Mouse (Mus musculus) cerebellum, postnatal 36 days (tissue): Measurements from ENCODE around the gene Dlgap1.

ENCODE experiments used
- DNase-seq, 2 experiments: peaks; one replicate each; pipeline ENCODE4 v3.0.0; 2021 to 2022; ENCODE audit warnings: mixed read lengths in 2 of 2

Dlgap1 gene

GRCm38 (mm10) chr17:70737424-70737823 lies 768.6 kb downstream of the Dlgap1 start:
- DNase-seq, result peak; percentile 29 to 38

DNA sequence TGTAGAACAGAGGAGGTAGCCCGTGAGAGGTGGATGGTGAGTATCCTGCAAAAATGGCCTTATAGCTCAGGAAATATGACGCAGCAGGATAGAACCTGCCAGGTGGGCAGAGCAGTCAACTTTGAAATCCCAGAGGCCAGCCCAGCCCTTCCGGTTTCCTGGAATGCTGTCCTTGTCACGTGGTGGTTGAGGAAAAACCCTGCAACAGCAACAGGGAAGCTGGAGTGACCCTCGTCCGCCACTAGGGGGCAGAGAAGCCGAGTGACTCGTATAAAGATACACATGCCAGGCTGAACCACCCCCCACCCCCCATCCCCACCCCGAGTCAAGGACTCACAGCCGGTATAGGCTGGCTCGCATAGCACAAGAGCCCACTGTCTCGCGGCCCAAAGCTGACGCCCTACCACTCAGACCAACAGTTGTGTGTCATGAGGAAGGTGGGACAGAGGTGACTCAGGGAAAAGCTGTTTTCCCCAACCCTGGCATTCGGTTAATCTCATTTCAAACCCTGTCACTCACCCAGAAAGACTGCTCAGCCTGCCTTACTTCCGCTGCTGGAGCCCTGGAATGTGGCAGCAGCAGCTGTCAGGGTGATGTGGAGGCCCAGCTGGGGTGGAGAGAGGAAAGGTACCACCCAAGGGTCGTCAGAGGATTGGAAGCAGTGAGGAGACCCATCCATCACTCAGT lies 769.4 kb downstream of the Dlgap1 start:
- peak; percentile 54 to 59 for DNase-seq

GRCm38 (mm10) chr17:70739346-70739745 lies 770.5 kb downstream of the Dlgap1 start:
- DNase-seq, result no peak

DNA sequence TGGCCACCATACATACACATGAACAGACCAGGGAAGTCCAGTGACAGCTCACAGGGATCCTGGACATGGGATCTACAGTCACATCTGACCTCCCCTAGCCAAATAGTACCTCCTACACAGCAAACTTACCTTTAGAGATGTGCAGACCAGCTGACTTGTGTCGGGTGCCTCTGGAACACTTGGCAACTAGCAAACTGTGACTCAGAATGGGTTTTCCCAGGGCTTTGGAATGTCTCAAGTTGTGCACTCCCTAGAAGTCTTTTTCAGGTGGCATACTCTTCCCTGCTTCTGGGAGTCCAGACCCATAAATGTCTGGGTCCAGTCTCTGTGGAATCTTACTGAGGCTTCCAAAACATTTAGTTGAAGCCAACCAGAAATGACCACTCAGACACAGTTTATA lies 772.8 kb downstream of the Dlgap1 start:
- no peak for DNase-seq

GRCm38 (mm10) chr17:70744570-70745153 lies 775.8 kb downstream of the Dlgap1 start:
- DNase-seq, result no peak

GRCm38 (mm10) chr17:70745385-70745784 lies 776.5 kb downstream of the Dlgap1 start:
- no peak for DNase-seq

GRCm38 (mm10) chr17:70746379-70747079 lies 777.7 kb downstream of the Dlgap1 start:
- DNase-seq, result no peak

DNA sequence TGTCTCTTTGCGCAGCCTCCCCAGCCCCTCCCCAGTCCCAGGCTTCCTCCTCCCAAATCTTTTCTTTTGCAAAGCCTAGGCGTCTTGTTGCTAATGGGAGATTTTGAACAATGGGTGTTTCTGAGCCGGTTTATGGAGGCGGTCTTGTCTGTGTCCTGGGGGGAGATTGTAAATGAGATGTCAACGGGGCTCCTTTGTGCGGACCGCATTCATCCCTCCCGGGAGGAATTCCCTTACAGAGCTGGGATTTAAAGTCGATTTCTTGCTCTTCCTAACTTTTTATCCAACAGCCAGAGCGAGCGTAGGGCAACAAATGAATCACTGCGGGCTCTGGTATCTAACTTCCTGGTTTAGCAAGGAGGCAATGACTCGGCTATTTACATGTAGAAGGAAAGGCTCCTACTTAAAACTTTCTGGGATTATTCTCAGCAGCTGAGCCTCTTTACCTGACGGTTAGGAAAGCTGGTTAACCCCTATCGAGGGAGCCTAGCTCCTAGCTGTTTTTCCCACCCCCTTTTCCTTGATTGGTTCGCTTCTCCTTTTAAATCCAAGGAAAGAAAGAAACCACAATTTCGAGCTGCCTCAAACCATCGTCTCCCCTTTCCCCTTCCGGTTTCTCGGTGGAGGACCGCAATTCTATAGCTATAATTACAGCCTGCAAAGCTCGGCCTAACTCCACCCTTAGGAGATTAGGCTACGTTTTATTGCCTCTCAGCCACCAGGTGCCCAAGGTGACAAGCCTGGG lies 779.0 kb downstream of the Dlgap1 start:
- DNase-seq, result no peak

- DNase-seq, result no peak
These were observed 779.6 kb downstream of the Dlgap1 start for GRCm38 (mm10) chr17:70748476-70748830.

DNA sequence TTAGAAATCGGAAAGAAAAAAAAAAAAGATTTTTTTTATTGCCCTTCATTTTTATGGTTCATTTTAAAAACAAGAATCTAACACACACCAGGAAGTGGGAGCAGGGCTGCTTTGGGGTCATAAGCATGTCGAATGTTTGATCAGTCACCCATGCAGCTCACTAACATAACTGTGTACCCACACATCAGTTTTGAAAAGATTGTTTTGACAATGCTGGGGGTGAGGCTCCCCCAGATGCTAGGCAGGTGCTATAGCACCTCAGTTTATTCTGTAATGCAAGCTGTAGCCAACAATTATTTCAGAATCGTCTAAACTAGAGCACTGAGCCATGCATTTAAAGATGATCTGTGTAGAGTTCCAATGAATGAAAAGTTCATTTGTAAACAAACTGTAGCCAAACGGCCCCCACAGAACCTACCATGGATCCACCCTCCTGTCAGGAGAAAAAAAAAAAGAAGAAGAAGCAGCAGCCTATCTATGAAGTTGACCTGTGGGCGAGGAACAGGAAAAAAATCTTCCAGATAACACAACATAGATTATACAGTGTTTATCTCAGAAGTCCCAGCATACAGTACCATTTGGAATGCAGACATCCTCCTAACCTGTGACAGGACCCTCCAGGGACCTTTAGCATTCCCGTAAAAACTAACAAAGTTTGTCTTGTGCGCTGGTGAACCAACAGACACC lies 780.2 kb downstream of the Dlgap1 start:
- no peak for DNase-seq

- DNase-seq, result no peak
These were observed 781.6 kb downstream of the Dlgap1 start for GRCm38 (mm10) chr17:70750236-70751160.

DNA sequence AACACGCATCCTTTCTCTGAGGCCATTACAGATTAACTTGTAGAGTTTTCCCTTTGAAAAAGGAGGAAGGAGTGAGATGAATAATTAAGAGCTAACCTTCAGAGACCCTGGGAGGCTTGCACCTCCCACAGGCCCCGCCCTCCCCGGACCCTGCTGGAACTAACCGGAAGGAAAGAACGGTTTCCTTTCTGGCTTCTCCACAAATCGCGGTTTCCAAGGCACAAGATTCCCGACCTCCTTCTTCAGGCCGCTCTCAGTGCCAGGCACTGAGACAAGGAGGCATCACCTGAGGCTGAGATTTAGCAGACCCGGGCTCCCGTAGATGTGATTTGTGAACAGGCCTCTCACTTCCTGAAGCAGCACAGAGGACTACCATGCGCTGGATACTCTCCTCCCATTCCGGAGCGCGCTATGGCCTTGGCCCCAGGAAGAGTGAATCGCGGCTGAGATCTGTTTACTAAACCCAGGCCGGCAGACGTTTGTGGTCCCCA lies 782.3 kb downstream of the Dlgap1 start:
- no peak for DNase-seq

GRCm38 (mm10) chr17:70751676-70752075 lies 782.8 kb downstream of the Dlgap1 start:
- no peak for DNase-seq

DNA sequence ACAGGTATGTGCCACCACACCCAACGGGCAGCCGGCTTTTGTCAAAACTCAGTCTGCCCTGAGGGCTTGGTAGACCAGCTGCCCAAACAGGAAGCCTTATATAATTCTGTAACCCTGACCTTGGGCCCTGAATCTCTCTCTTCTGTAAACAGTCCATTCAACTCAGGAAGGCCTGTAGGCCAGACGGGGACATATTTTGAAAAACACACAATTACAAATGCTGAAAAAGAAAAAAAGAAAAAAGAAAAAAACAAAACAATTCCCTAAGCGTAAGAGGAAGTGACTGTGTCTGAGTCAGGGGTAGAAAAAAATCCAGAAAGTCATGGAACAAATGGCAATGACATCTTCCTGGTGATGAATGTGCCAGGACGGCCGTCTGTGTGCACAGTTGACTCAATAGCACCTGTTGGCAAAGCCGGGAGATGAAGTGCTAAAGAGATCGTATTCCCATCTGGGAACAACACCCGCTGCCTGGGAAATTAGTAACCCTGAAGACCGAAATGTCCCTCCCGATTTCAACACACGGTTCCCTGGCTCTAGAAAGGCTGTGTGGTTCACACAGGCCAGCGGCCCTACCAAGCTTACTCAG lies 784.7 kb downstream of the Dlgap1 start:
- DNase-seq, result no peak

GRCm38 (mm10) chr17:70754041-70754440 lies 785.2 kb downstream of the Dlgap1 start:
- no peak for DNase-seq

GRCm38 (mm10) chr17:70754638-70755037 lies 785.8 kb downstream of the Dlgap1 start:
- no peak for DNase-seq

DNA sequence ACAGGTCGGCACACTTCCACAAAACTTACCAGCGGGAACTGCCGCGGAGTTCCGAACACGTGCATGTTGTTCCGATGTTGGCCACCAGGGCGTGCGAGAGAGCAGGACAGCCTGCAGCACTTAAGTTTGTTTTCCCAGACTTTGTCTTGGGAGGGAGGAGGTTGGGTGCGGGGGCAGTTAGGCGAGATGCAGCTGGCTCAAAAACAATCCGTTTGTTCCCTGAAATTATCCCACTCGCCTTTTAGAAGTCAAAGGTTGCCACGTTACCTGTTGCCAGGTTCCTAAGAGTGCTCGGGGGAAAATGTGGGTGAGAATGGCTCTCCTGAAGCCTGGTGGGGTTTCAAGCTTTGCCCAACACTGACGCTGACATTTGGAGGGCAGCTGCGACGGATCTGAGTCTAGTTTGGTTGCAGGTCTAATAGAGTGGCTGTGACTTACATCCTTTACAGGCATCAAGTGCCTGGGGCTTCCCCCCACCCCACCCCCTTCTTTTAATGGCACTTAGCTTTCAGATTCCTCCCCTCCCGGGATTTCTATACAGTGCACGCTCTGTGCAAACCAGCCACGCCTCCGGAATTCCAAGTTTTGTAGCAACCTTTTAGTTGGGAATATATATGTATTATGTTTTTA lies 786.3 kb downstream of the Dlgap1 start:
- DNase-seq, result peak; percentile 76 to 82

GRCm38 (mm10) chr17:70755669-70756263 lies 786.9 kb downstream of the Dlgap1 start:
- DNase-seq, result no peak

DNA sequence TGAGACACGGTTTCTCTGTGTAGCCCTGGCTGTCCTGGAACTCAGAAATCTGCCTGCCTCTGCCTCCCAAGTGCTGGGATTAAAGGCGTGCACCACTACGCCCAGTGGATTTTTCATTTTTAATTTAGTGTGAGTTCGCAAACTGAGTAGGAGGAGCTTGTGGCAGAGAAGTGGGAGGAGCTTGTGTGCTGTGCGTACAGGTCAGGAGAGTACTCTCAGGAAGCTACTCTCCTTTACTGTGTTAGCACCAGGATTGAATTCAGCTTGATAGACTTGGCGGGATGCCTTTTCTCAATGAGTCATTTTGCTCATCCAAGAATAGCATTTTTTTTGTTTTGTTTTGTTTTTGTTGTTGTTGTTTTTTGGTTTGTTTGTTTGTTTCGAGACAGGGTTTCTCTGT lies 793.1 kb downstream of the Dlgap1 start:
- DNase-seq, result no peak

- no peak for DNase-seq
These were observed 793.8 kb downstream of the Dlgap1 start for GRCm38 (mm10) chr17:70762634-70763033.
